Comparison of ENCODE assay signal across 21 mouse cellular contexts in the genomic region with DNA sequence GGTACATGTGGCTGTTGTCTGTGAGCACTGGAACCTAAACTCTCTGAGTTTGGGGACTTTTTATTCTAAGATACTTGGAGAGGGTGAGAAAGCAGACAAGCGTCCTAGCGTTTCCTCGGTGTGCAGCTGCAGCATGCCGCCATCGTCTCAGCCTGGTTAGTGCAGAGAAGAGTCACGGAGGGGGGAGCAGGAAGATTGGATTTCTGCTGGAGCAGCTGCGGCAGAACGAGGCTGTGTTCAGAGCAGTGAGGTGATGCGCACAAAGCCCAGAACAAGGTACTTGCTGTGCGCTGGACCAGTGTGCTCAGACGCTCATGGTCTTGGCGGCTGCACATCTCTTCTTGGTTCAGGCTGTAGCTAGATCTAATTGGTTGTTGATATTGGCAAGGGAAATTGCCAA. TPM values are rescaled to one million over a fixed set of nuclear protein-coding genes. Genes with fewer than 3 reads are reported as not detected.
A peak's percentile ranks its signal among the peaks of the same experiment; 100 is the strongest.
DNase-seq lines count a peak whose midpoint lies in the region; ATAC-seq and TF ChIP-seq lines count a peak whose summit lies in the region.
"Had no signal": no experiment of that assay in that cellular context is flagged by ENCODE, and none has a peak within 500 bp of the region (broad histone marks: within the 10 kb centered on the region; RNA-seq: fewer than 3 reads in every experiment).

No protein-coding gene starts in this region.

- ATAC-seq in frontal cortex, adult (ENCODE audit: low TSS enrichment): peak; percentile 56; the same call in 1 of the 2 replicates
- peak; percentile 49; the same call in 1 of the 2 replicates for ATAC-seq in kidney, embryonic 16.5 days (ENCODE audit: low FRiP score, low TSS enrichment)
- peak; percentile 27; the same call in 1 of the 2 replicates for ATAC-seq in midbrain, embryonic 16.5 days
- ATAC-seq in midbrain, embryonic 15.5 days (replicated peaks): no peak
- no peak for ATAC-seq in activated CD4-positive, CD25-positive, alpha-beta regulatory T cell, adult 4 months
- ATAC-seq: lung, postnatal 0 days had no signal

- H3K9ac ChIP-seq in kidney, embryonic 16.5 days (replicated peaks; ENCODE audit: low read length): no peak overlapping the region
- no peak overlapping the region for H3K9ac ChIP-seq in midbrain, embryonic 16.5 days (ENCODE audit: low read depth, low read length)
- H3K9ac ChIP-seq in midbrain, embryonic 15.5 days: no peak overlapping the region
- H3K9ac ChIP-seq: embryonic facial prominence, embryonic 13.5 days; heart, embryonic 12.5 days; neural tube, embryonic 13.5 days had no signal

- TF ChIP-seq POLR2A in brain, embryonic 14.5 days (IDR thresholded peaks at IDR 0.05; ENCODE audit: borderline replicate concordance, extremely low read depth, insufficient read depth, insufficient read length, poor library complexity, severe bottlenecking): no peak

- H3K9me3 ChIP-seq in kidney, embryonic 16.5 days (ENCODE audit: low read length): no peaks in the 10 kb centered on the region
- H3K9me3 ChIP-seq in midbrain, embryonic 16.5 days (replicated peaks; ENCODE audit: control insufficient read depth, low read length, poor library complexity, severe bottlenecking): no peaks in the 10 kb centered on the region
- no peaks in the 10 kb centered on the region for H3K9me3 ChIP-seq in midbrain, embryonic 15.5 days
- H3K9me3 ChIP-seq: embryonic facial prominence, embryonic 13.5 days; heart, embryonic 12.5 days; neural tube, embryonic 13.5 days had no signal

- no peak overlapping the region for H3K4me3 ChIP-seq in kidney, embryonic 16.5 days (ENCODE audit: low read length)
- no peak overlapping the region for H3K4me3 ChIP-seq in midbrain, embryonic 16.5 days (ENCODE audit: low read depth, low read length)
- no peak overlapping the region for H3K4me3 ChIP-seq in midbrain, embryonic 15.5 days
- H3K4me3 ChIP-seq: embryonic facial prominence, embryonic 13.5 days; heart, embryonic 12.5 days; neural tube, embryonic 13.5 days had no signal

- peaks cover 4% of the 10 kb centered on the region for H3K4me1 ChIP-seq in kidney, embryonic 16.5 days (ENCODE audit: insufficient read depth, low read length)
- H3K4me1 ChIP-seq in midbrain, embryonic 16.5 days (ENCODE audit: control insufficient read depth, insufficient read depth, low read length): peaks cover 5% of the 10 kb centered on the region; the same call in 1 of the 2 replicates
- 0 out of 2 replicates have a peak, but pooled peaks cover 3% of the 10 kb centered on the region for H3K4me1 ChIP-seq in midbrain, embryonic 15.5 days
- H3K4me1 ChIP-seq: heart, embryonic 12.5 days had no signal

- no peak for TF ChIP-seq CTCF in brain, embryonic 14.5 days (IDR thresholded peaks at IDR 0.05; ENCODE audit: borderline replicate concordance, extremely low read depth, insufficient read depth, insufficient read length)

- H3K4me2 ChIP-seq in kidney, embryonic 16.5 days (replicated peaks; ENCODE audit: low read depth, low read length): no peak overlapping the region
- H3K4me2 ChIP-seq in midbrain, embryonic 16.5 days (ENCODE audit: low read length): no peak overlapping the region
- no peak overlapping the region for H3K4me2 ChIP-seq in midbrain, embryonic 15.5 days
- H3K4me2 ChIP-seq: embryonic facial prominence, embryonic 13.5 days; heart, embryonic 12.5 days; neural tube, embryonic 13.5 days had no signal

- H3K27me3 ChIP-seq in kidney, embryonic 16.5 days (ENCODE audit: insufficient read depth, low read length): no peaks in the 10 kb centered on the region
- H3K27me3 ChIP-seq in midbrain, embryonic 16.5 days (ENCODE audit: control insufficient read depth, insufficient read depth, low read depth, low read length): no peaks in the 10 kb centered on the region
- H3K27me3 ChIP-seq in midbrain, embryonic 15.5 days (replicated peaks): no peaks in the 10 kb centered on the region
- H3K27me3 ChIP-seq: embryonic facial prominence, embryonic 13.5 days; heart, embryonic 12.5 days; neural tube, embryonic 13.5 days had no signal

- H3K36me3 ChIP-seq in kidney, embryonic 16.5 days (ENCODE audit: insufficient read depth, low read length): peaks cover 7% of the 10 kb centered on the region
- no peaks in the 10 kb centered on the region for H3K36me3 ChIP-seq in midbrain, embryonic 16.5 days (ENCODE audit: control insufficient read depth, insufficient read depth, low read length)
- no peaks in the 10 kb centered on the region for H3K36me3 ChIP-seq in midbrain, embryonic 15.5 days (replicated peaks)

- WGBS in kidney, embryonic 16.5 days: 66% methylated on average over 12 of the region's 12 CpGs
- WGBS in midbrain, embryonic 16.5 days: 72% methylated on average over 12 of the region's 12 CpGs
- 77% methylated on average over 12 of the region's 12 CpGs for WGBS in midbrain, embryonic 15.5 days

- no peak overlapping the region for H3K27ac ChIP-seq in kidney, embryonic 16.5 days (ENCODE audit: low read length)
- no peak overlapping the region for H3K27ac ChIP-seq in midbrain, embryonic 16.5 days (ENCODE audit: low read length)
- H3K27ac ChIP-seq in midbrain, embryonic 15.5 days: no peak overlapping the region
- H3K27ac ChIP-seq: embryonic facial prominence, embryonic 13.5 days; neural tube, embryonic 13.5 days had no signal

- no peak for DNase-seq in frontal cortex, postnatal 10 days (ENCODE audit: low spot score in 2 of 2)
- no peak for DNase-seq in kidney, postnatal 4 days
- peak; percentile 55 for DNase-seq in brain, embryonic 14.5 days (ENCODE audit: low read depth)
- DNase-seq: adrenal gland, postnatal 10 days; cerebellum, adult 11 months; cerebellum, postnatal 10 days; heart, adult 11 months; heart, postnatal 14 days; kidney, adult 2 months; liver; right cerebral cortex, postnatal 25 days; thymus, postnatal 4 days had no signal

RNA-seq across cellular contexts. Expression of a gene that starts 51.1 kb away (rescaled TPM):
- 26.9 and 29.1 TPM in 2 replicates for polyA plus RNA-seq in kidney, embryonic 16.5 days (2015; fragmentation: Nextera tagmentation; extraction: Ambion mirVana)
- 47.0 and 52.5 TPM in 2 replicates for polyA plus RNA-seq in midbrain, embryonic 16.5 days (2015; fragmentation: Nextera tagmentation; extraction: Ambion mirVana)
- 44.3 and 48.0 TPM in 2 replicates for polyA plus RNA-seq in midbrain, embryonic 15.5 days (2015; fragmentation: Nextera tagmentation; extraction: Ambion mirVana)
- polyA plus RNA-seq in brain, embryonic 14.5 days (2012; rRNA removed): 27.5 and 30.5 TPM in 2 replicates
- 10 to 100 TPM; 19.0 to 22.3 TPM for polyA plus RNA-seq in activated CD4-positive, CD25-positive, alpha-beta regulatory T cell, adult 4 months (2017; shearing (Covaris generic))

Comparison
In these comparisons a context has a peak if more than half of its experiments do, and no peak if none do; other contexts are left out.
1. ATAC-seq: peak in frontal cortex, adult (single experiment), kidney, embryonic 16.5 days (single experiment) and midbrain, embryonic 16.5 days (single experiment); none in midbrain, embryonic 15.5 days (single experiment) and activated CD4-positive, CD25-positive, alpha-beta regulatory T cell, adult 4 months (single experiment).